Mouse (Mus musculus) spleen, postnatal 4 days (tissue): ENCODE data around the gene Fam124a.
"Not testable (repeated sequence)": the region's sequence is repeated elsewhere in the genome, so short reads cannot be mapped to it uniquely, and the experiment has no call there.

Experiments
- DNase-seq, 2 experiments: peaks; one replicate each; pipeline ENCODE4 v3.0.0; 2022; ENCODE audit warnings: low spot score in 2 of 2

The Fam124a gene

DNA sequence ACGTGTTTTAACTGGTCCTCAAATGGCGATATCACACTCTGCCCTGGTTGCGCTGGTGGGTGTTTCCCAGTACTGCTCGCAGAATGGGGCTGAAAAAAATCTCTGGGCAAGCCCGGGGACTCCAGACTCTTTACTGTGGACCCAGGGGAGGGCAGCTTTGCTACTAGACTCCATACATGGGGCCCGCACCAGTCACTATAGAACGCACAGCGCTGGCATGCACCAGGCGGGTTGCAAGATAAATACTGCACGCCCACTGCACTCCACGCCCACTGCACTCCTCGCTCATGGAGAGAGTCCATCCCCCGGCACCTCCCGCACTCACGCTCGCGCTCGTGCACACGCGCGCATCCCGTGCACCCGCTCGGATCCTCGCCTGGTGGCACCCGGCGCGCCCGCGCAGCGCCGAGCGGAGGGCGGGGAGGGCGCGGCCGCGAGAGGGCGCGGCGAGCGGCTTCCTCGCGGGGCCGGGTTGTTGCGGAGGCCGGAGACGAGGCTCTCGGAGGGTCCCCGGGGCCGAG lies at the start of gene Fam124a:
Gene Fam124a (plus strand): TSS at position 429 of the 521 bp plus-strand sequence.
- DNase-seq, result peak; percentile 22 to 67

DNA sequence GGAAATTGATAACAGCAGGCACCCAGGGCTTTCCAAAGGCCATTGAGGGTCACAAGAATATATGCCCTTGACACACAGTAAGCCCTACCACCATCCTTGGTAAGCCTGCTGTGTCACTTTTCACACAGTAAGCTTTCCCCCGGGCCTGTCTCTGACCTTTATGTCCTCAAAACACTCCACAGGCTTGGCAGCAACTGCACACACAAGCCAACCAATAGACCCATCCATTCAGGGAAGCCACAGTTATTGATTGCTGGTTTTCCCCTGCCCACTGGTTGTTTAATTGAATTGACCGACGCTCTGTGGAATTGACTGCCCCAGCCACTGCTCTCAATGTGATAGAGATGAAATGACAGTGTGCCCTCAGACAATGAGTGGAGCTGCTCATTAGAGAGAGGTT lies 49.3 kb upstream of the Fam124a start:
- DNase-seq, result no peak

DNA sequence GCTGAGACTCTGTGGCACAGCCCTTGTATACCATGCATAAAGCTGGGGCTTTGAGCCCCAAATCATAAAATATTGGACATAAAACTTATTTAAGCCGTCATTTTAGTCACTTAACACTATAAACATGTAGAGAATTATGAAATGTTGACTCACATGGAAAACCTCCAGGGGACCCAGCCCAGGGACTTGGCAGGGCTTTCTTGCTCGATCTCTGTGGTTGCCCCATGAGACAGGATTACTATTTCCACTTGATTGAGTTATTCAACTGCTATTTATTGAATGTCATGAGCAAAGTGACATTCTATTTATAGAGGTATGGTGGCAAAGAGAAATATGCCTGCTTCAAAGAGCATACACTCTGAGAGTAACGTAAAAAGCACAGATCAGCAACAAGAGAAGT lies 46.2 kb upstream of the Fam124a start:
- no peak for DNase-seq

DNA sequence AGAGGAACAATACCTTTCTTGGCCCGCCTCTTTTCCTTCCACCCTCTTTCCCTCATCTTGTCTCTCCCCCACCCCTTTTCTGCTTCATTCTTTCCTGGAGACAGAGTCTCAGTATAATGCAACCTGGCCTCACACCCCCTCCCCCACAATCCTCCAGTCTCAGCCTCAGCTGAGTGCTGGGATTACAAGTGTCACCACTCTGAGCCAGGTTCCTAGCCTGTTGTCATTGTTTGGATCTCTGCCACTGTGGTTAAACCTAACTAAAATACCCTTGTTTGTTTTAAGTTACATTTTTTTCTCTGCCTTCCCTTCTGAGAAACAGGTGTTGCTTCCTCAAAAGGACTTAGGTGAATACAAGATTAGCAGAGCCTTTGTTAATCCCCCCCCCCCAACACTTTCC lies 42.7 kb upstream of the Fam124a start:
- DNase-seq, result no peak

DNA sequence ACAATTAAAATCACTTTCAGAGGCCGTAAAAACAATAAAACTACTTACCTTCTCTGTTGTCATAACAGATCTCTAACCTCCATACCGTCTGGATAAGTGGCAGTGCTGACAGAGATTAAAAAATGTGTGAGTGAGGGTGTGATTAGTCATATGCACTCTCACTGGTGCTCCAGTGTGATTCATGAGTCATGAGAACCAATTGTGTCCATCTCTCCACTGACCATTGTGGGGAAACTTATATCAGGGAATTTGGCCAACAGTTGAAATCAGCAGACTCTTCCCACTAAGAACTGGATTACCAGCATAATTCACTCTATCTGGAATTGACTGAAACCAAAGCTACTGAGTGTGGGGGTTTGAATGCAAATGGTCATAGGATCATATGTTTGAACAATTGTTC lies 24.6 kb upstream of the Fam124a start:
- DNase-seq, result no peak

DNA sequence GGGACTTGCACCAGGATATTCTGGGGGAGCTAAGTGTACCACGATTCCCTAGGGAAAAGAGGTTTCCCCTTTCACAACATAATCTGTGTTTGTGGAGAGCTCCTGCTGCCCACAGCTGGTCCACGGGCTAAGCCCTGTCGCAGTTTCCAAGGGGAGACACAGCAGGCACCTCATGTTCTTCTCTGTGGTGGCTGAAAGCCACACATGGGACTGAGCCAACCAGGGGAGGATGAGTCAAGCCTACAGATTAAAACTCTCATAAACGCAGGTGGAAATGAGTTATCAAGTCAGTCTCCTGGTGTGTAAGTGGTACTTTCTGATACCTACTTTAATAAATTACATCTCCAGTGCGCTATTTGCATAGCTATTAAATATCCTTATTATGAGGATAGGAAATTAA lies 19.4 kb upstream of the Fam124a start:
- DNase-seq, result peak in 1 of 2 experiments; percentile 31

DNA sequence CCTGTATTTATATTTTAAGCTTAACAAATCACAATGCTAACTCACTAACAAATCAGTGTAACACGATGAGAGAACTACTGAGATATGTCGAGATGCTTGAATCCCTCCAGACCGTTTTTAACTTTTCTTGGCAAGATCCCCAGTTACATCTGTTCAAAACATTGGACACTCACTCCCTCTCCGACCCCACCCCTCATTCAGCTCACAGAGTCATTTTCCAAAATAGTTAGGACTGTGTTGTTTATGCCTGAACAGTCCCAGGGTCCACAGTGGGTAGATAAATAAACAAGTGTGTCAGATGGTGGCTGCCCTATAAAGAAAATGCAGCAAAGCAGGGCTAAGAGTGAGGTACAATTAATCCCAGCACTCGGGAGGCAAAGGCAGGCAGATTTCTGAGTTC lies 18.5 kb upstream of the Fam124a start:
- peak in 1 of 2 experiments; percentile 7 for DNase-seq

DNA sequence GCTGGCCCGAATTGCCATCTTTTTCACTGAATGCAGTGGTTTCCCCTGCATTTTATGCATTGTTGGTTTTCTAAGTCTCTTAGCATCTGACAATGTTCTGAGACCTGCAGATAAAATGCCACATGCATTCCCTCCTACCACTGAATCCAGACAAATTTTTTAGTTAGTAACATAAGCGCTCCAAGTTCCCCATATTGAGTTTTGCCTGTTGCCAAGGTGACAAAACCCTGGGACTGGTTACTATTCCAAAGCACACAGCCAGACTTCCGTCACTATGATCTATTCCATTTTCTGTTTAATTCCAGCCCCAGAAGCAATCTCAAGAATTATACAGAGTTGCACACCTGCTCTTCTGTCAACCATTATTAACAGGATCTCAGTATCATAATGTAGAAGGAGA lies 15.7 kb upstream of the Fam124a start:
- no peak for DNase-seq

DNA sequence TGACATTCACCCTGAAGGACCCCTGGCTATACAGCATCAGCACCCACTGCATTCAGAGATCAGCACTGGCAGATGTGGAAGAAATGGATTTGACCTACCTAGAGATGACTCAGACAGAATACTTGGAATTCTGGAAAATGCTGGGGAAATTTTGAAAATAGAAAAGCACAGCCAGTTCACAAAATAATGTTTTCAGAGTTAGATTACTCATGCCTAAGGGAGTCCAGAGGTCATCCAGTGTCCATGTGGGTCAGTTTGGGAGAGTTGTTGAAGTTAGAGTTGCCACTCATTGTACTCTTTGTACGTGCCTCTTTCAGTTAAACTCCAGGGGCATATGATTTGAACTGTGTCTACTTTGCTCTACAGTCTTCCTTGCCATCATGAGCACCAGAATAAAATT lies 13.8 kb upstream of the Fam124a start:
- DNase-seq, result peak in 1 of 2 experiments; percentile 7

DNA sequence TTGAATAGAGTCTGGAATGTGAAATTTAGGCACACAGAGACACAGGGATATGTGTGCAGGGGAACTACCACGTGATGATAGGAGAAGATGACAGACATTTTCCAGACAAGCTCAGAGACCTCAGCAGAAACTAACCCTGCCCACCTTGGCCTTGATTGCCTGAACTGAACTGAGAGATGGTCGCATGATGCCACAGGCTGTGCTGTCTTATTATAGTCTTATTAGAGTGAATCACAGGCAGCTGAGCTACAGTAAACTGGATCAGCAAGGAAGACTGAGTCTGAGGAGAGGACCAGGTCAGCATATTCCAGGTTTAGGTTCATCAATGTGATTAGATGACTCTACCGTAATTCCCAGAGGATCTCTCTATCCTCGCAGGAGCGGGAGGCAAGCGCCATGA lies 9.2 kb upstream of the Fam124a start:
- no peak for DNase-seq

DNA sequence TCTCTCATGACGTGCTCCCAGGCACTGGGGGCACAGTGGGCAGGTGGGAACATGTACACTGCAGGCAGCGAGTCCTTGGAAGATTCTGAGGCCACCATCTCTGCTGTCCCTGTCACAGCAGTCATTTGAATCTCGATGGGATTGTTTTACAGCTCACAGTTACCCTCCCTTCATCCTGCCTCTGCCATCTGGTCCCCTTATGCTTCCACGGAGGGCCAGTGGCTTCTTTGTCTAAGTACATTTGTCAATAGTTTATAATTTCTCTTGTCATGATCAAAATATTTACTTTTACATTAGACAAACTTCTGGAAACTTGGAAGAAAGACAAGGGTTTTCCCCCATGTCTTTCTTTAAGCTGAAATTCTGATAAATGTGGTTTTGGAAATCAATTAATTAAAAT lies 8.8 kb upstream of the Fam124a start:
- no peak for DNase-seq

DNA sequence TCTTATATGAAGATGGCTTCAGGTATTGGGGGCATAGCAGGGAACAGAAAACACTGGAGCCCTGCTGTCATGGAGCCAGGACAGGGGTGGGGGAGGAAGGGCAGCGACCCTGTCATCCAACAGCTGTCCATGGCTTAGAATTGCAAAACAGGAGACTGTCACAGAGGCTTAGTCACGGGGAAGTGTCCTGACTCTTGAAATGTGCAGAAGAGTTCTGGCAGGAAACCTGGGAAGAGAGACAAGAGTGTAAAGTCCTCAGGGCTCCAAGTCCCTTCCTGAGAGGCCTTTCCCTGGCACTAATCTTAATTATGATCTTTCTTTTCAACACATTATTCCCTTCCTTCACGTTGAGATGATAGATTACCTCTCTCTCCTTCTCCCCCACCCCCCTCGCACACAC lies 5.4 kb upstream of the Fam124a start:
- no peak for DNase-seq

DNA sequence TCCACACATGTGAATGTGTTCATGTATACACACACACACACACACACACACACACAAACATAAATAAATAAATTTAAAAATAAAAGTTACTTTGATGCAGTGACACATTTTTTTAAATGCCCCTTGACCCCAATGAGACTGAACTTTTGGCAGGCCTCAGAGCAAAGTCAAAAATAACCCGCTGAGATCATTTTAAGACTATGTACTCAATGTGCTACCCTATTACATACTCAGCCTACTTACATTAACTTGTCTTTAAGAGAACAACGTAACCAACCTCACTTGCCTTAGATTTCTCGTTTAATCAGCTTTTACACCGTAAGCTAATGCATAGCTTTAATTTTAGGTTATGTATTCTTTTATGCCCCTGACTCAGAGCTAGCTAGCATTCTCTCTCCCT lies 2.8 kb upstream of the Fam124a start:
- no peak for DNase-seq

DNA sequence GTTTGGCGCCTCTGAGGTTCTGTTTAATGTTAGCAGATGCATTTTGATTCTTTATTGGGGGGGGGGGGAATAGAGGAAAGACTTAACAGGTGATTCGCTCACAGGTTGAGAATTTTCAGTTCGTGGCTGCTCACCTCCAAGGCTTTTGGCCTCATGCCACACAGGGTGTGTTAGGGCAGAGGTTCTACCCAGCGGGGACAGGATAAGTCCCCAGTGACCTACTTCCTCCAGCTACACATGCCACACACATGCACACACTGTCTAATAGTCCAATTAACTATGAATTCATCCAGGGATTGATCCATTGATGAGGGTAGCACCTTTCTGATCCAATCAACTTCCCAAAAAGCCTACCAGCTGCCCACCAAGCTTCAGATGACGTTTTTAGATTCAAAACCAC lies 1.8 kb upstream of the Fam124a start:
- no peak for DNase-seq

DNA sequence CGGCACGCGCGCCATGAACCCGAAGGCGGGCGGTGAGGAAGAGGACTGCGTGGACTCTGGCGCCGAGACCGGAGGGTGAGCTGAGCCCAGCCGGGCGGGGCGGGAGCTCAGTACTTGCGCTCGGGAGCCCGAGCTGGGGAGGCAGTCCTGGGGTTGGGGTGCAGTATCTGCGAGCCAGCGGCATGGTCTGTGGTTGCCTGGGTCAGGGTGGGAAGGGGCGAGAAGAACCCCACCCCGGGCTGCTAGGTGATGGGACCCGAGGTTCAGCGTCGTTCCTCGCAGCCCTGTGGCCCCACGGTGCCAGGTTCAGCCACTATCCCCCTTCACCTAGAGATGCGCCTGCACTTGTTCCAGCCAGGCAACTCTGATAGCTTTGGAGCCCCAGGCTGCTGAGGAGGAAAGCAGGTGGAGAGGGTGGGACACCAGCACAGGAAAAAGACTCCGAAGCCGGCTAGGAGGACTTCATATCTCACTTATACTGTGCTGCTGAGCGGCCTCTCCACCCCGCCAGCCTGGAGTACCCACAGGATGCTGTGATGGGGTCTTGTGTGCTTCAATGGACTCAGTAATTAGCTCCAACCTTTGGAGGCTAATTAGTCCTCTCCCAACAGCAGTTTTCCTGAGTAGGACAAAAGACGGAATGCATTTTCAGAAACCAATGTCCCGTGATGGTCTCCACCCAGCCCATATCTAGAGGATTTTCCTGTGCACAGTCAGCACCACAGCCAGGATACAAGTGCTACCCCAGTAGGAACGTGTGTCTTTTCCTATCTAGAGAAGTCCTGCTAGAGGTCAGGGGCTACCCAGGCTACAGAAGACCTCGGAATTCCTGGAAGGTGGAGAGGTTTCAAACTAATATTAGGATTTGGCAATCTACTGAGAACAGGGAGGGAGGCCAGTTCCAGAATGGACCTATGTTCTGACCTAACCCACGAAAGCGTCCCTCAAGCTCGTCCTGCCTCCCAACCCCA lies 588 bp downstream of the Fam124a start:
- DNase-seq, result no peak

DNA sequence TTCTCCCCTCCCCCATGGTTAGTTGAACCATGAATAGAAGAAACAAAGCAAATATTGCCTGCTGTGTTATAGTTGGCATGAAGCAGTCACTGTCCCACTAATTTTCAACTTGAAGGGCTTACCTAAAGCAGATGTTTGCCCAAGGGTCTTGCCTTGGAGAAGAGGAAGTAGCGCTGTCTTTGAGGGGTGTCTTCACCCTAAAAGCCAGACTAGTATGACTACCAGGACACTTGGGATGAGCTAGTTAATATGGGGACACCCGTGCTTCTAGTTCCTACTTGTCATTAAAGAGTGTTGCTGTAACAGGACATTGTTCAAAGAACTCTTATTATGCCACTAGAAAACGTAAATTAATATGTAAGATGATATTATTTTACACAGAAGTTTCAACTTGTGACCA lies 1.6 kb downstream of the Fam124a start:
- no peak for DNase-seq

DNA sequence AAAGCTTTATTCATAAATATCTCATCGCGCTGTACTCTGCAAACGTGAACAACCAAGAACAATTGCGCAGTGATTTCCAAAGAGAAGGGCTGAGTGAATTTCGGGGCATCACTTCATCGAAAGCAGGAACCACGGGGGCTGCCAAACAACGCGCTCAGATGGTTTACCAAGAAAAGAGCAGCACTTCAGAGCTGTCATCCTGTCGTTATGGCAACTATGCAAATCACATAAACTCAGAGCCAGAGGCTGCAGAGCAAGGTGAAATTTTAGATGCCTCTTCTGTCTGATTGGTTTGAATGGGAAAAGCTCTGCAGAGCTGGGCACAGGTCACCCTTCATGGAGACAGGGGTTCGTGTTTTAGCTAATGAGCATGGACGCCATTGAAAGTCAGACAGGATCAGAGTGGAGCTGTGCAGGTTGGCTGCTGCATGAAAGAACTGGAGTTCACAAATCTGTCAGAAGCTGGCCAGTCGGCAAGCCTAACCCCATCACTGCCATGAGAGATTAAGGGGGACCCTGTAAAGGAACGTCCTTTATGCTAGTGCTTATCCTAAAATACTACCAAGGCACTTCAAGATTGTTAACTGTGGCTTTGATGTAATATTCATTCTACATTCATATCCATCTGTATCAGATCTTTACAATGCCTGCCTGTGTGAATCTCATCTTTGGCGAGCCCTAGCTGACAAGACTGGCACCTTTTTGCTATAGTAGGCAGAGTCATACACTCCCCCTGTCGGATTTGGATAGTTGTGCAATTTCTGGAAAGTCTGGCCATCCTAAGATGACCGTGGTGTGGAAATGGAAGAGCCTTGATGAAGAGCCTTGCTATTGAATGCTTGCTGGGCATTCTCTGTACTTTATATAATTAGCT lies 6.6 kb downstream of the Fam124a start:
- DNase-seq, result no peak

DNA sequence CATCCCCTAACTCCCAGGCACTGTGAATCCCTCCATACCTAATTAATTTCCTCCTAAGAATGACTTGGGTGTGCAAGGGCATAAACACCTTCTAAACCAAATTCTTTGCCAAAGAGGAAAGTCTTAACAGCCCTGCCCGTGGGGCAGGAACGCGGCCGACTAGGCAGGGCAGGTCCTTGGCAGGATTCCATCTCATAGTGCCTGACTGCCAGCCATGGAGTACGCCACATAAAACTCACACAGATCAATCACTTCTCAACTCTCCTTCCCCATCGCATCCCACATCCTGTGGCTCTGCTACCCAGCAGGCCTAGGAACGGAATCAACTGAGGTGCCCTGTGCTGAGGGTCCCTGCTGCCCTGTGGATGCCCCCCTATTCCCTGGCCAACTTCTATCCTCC lies 8.1 kb downstream of the Fam124a start:
- DNase-seq, result no peak

DNA sequence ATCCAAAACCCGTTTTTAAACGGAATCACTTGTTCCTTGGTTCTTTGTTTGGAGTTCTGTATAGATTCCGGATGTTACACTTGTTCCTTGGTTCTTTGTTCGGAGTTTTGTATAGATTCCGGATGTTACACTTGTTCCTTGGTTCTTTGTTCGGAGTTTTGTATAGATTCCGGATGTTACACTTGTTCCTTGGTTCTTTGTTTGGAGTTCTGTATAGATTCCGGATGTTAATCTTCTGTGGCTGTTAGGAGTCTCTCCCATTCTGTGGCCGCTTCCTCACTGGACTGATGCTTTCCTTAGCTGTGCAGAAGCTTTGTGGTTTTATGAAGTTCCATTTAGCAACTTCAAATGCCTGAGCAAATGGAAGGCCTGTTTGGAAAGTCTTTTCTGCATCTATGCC lies 11.3 kb downstream of the Fam124a start, which contains the start of gene Gm4131:
Gene Gm4131 (minus strand): TSS at position 101 of the 400 bp plus-strand sequence.
- DNase-seq, result not testable (repeated sequence)

DNA sequence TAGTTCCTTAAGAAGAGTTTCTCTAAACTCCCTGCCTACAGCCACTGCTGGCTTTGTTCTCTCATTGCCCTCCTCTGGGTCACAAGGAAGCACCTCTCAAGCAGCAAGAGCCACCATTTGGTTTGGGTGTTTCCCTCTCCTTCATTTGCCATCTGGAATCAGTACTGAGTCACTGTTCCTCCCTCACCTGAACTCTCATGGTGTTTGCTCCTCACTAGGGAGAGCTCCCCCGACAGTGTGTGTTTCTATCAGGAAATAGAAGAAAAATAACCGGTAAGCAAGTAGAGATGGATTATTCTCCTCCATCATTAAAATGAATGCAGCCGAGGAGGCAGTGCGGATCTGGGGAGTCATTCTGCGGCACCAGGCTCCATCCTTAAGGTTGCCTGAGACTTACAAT lies 13.9 kb downstream of the Fam124a start:
- no peak for DNase-seq

DNA sequence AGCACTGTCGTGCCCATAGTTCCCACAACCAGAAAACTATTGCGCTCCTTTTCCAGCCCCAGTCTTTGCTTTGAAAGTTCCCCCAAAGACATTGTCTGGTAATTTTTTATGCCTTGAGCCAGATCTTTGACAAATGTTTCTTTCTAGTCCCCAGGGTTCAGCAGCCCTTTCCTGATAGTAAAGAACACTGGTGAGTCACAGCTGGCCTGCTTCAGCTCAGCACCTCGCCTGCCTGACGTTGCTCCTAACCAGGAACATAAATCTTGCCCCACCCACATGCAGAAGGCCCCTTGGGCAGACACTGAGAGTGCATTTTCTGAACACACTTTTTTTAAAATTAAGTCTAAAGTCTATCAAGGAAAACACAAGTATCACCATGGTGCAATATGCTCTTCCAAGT lies 14.8 kb downstream of the Fam124a start:
- DNase-seq, result no peak

DNA sequence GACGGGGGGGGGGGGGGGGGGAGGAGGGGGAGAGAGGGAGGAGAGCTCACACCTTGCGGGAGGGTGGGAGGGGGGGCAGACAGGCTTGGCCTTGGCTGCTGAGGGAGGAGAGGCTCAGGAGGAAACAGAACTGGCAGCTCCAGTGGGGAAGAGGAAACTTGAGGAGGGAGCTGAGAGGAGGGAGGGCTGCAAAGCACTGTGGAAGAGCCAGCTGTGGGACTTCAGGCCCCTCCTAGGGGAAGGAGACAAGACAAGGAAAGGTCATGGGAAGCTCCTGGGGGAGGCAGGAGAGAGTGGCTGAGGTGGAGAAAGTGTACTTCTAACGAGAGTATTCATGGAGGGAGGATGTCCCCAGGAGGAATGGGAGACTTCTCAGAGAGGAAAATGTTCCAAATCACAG lies 17.9 kb downstream of the Fam124a start:
- no peak for DNase-seq
